Mouse (Mus musculus) 3T3-L1 (cell line): Measurements from ENCODE around the gene Cdk13.

Experiments used
- DNase-seq: peaks from one replicate; pipeline ENCODE4 v3.0.0-alpha.2; 2015; ENCODE audit warnings: low read depth, low spot score

Cdk13 gene

GRCm38 (mm10) chr13:17804909-17805613 is at the start of gene Cdk13:
Cdk13 (minus strand) TSS chr13:17805097.
- DNase-seq = peak; percentile 95

GRCm38 (mm10) chr13:17843336-17843735 is 38.4 kb upstream of the Cdk13 start:
- DNase-seq = no peak

- DNase-seq = no peak
Measured at GRCm38 (mm10) chr13:17842756-17843155, 37.9 kb upstream of the Cdk13 start.

- DNase-seq = no peak
Measured at GRCm38 (mm10) chr13:17839137-17839536, 34.2 kb upstream of the Cdk13 start.

- DNase-seq = peak; percentile 88
Measured at GRCm38 (mm10) chr13:17838484-17838851, 33.6 kb upstream of the Cdk13 start.

- DNase-seq = peak; percentile 76
Measured at GRCm38 (mm10) chr13:17837610-17838483, 33.0 kb upstream of the Cdk13 start.

GRCm38 (mm10) chr13:17836808-17837207 is 31.9 kb upstream of the Cdk13 start:
- DNase-seq = no peak

GRCm38 (mm10) chr13:17832940-17833339 is 28.0 kb upstream of the Cdk13 start:
- no peak for DNase-seq

- DNase-seq = no peak
Measured at GRCm38 (mm10) chr13:17817226-17817625, 12.3 kb upstream of the Cdk13 start.

- no peak for DNase-seq
Measured at GRCm38 (mm10) chr13:17805614-17805975, 698 bp upstream of the Cdk13 start.

GRCm38 (mm10) chr13:17804058-17804841 is 647 bp downstream of the Cdk13 start:
- DNase-seq = peak; percentile 41

- DNase-seq = peak; percentile 64
Measured at GRCm38 (mm10) chr13:17803331-17804057, 1.4 kb downstream of the Cdk13 start.

GRCm38 (mm10) chr13:17802880-17803279 is 2.0 kb downstream of the Cdk13 start:
- DNase-seq = no peak

GRCm38 (mm10) chr13:17799735-17800134 is 5.2 kb downstream of the Cdk13 start:
- no peak for DNase-seq

- DNase-seq = no peak
Measured at GRCm38 (mm10) chr13:17795757-17796456, 9.0 kb downstream of the Cdk13 start.

- no peak for DNase-seq
Measured at GRCm38 (mm10) chr13:17783643-17784042, 21.3 kb downstream of the Cdk13 start.

- DNase-seq = no peak
Measured at GRCm38 (mm10) chr13:17779923-17780322, 25.0 kb downstream of the Cdk13 start.

GRCm38 (mm10) chr13:17776303-17776702 is 28.6 kb downstream of the Cdk13 start:
- DNase-seq = no peak

- DNase-seq = no peak
Measured at GRCm38 (mm10) chr13:17775364-17775763, 29.5 kb downstream of the Cdk13 start.

GRCm38 (mm10) chr13:17773112-17773511 is 31.8 kb downstream of the Cdk13 start:
- no peak for DNase-seq

GRCm38 (mm10) chr13:17772574-17772973 is 32.3 kb downstream of the Cdk13 start:
- DNase-seq = no peak
